Mouse (Mus musculus): ENCODE measurements at regions not wholly inside any gene's neighbourhood (a gene's known extent, or its start where the extent isn't known, plus 50 kb on each side); places are given as distances from the start of the nearest gene placed in this dataset.
A peak's percentile ranks its signal among the peaks of the same experiment; 100 is the strongest.

GRCm38 (mm10) chrX:77980676-77981075, 55.8 kb upstream of the 5430402E10Rik start:
- DNase-seq = peak; percentile 0 to 8
